Mouse (Mus musculus): ENCODE measurements around the gene Grm5. TPM values are rescaled to one million over a fixed set of nuclear protein-coding genes. Genes with fewer than 3 reads are reported as not detected.

Grm5 gene
- polyA plus RNA-seq, 2 experiments, result under 0.01 TPM; not detected in 1

GRCm38 (mm10) chr7:87586271-87586937 lies 2.4 kb downstream of the Grm5 start:
- DNase-seq (ENCODE audit: low read depth in 3 of 3, low spot score in 3 of 3) (no peak), ATAC-seq (ENCODE audit: insufficient read depth) (no peak)
- Histone ChIP-seq H3K9me3 (ENCODE audit: control insufficient read depth, low read length) (no peaks in the 10 kb centered on the region), H3K36me3 (replicated peaks; ENCODE audit: control insufficient read depth, insufficient read depth, low read depth) (no peaks in the 10 kb centered on the region), H3K27ac (no peak overlapping the region), H3K4me1 (replicated peaks; ENCODE audit: control insufficient read depth in 2 of 2, insufficient read depth in 2 of 2, low read length in 1 of 2) (no peaks in the 10 kb centered on the region), H3K4me2 (ENCODE audit: low read depth) (no peak overlapping the region), H3K4me3 (ENCODE audit: insufficient read depth in 1 of 2, low read depth in 2 of 2, low read length in 2 of 2) (no peak overlapping the region), H3K9ac (replicated peaks) (no peak overlapping the region), H3K27me3 (ENCODE audit: control insufficient read depth, insufficient read depth, low read length) (no peaks in the 10 kb centered on the region)
- TF ChIP-seq EP300 (IDR thresholded peaks at IDR 0.05; ENCODE audit: low read depth) (no peak), CTCF (IDR thresholded peaks at IDR 0.05; ENCODE audit: low read depth) (no peak)
- WGBS (ENCODE audit: insufficient replicate concordance), result 18% methylated on average over 10 of the region's 10 CpGs

DNA sequence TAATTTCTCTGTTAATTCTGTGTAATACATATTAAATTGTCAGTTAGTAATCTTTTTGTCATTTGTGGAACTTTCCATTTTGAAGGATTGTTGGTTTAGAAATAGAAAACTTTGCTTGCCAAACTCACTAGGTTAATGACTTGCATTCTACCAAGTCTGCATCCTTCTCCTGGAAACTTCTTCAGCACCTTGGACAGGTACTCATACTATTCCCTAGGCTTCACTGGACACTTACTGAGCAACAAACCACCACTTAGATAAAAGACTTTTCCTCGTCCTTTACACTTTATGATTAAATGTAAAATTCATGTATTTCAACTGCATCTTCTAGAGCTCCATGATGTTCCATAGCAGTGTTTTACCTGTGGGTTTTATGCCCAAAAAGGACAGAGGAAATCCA lies 4.0 kb downstream of the Grm5 start:
- WGBS (ENCODE audit: insufficient replicate concordance), result 15% methylated on average over 1 of the region's 1 CpGs
- H3K27me3 ChIP-seq (ENCODE audit: control insufficient read depth, insufficient read depth, low read length), result no peaks in the 10 kb centered on the region
- no peak overlapping the region for H3K4me2 ChIP-seq (ENCODE audit: low read depth)
- no peaks in the 10 kb centered on the region for H3K4me1 ChIP-seq (replicated peaks; ENCODE audit: control insufficient read depth in 2 of 2, insufficient read depth in 2 of 2, low read length in 1 of 2)
- no peak overlapping the region for H3K4me3 ChIP-seq (ENCODE audit: insufficient read depth in 1 of 2, low read depth in 2 of 2, low read length in 2 of 2)
- no peak overlapping the region for H3K9ac ChIP-seq (replicated peaks)
- DNase-seq (ENCODE audit: low read depth in 3 of 3, low spot score in 3 of 3), result no peak
- H3K27ac ChIP-seq, result no peak overlapping the region
- no peak for ATAC-seq (ENCODE audit: insufficient read depth)
- TF ChIP-seq CTCF (IDR thresholded peaks at IDR 0.05; ENCODE audit: low read depth) (no peak), EP300 (IDR thresholded peaks at IDR 0.05; ENCODE audit: low read depth) (no peak)
- H3K9me3 ChIP-seq (ENCODE audit: control insufficient read depth, low read length), result no peaks in the 10 kb centered on the region
- no peaks in the 10 kb centered on the region for H3K36me3 ChIP-seq (replicated peaks; ENCODE audit: control insufficient read depth, insufficient read depth, low read depth)

- 46% methylated on average over 2 of the region's 2 CpGs for WGBS (ENCODE audit: insufficient replicate concordance)
- Histone ChIP-seq H3K4me3 (ENCODE audit: insufficient read depth in 1 of 2, low read depth in 2 of 2, low read length in 2 of 2) (no peak overlapping the region), H3K9me3 (ENCODE audit: control insufficient read depth, low read length) (no peaks in the 10 kb centered on the region), H3K9ac (replicated peaks) (no peak overlapping the region), H3K4me2 (ENCODE audit: low read depth) (no peak overlapping the region), H3K27me3 (ENCODE audit: control insufficient read depth, insufficient read depth, low read length) (no peaks in the 10 kb centered on the region), H3K36me3 (replicated peaks; ENCODE audit: control insufficient read depth, insufficient read depth, low read depth) (no peaks in the 10 kb centered on the region), H3K4me1 (replicated peaks; ENCODE audit: control insufficient read depth in 2 of 2, insufficient read depth in 2 of 2, low read length in 1 of 2) (no peaks in the 10 kb centered on the region), H3K27ac (no peak overlapping the region)
- no peak for DNase-seq (ENCODE audit: low read depth in 3 of 3, low spot score in 3 of 3)
- no peak for ATAC-seq (ENCODE audit: insufficient read depth)
- TF ChIP-seq CTCF (IDR thresholded peaks at IDR 0.05; ENCODE audit: low read depth) (no peak), EP300 (IDR thresholded peaks at IDR 0.05; ENCODE audit: low read depth) (no peak)
These were observed 42.3 kb downstream of the Grm5 start for GRCm38 (mm10) chr7:87626251-87626650.

GRCm38 (mm10) chr7:87635530-87635929 lies 51.6 kb downstream of the Grm5 start:
- Histone ChIP-seq H3K36me3 (replicated peaks; ENCODE audit: control insufficient read depth, insufficient read depth, low read depth) (no peaks in the 10 kb centered on the region), H3K9ac (replicated peaks) (no peak overlapping the region), H3K4me1 (replicated peaks; ENCODE audit: control insufficient read depth in 2 of 2, insufficient read depth in 2 of 2, low read length in 1 of 2) (no peaks in the 10 kb centered on the region), H3K4me2 (ENCODE audit: low read depth) (no peak overlapping the region), H3K4me3 (ENCODE audit: insufficient read depth in 1 of 2, low read depth in 2 of 2, low read length in 2 of 2) (no peak overlapping the region), H3K27me3 (ENCODE audit: control insufficient read depth, insufficient read depth, low read length) (no peaks in the 10 kb centered on the region), H3K9me3 (ENCODE audit: control insufficient read depth, low read length) (no peaks in the 10 kb centered on the region), H3K27ac (no peak overlapping the region)
- DNase-seq (ENCODE audit: low read depth in 3 of 3, low spot score in 3 of 3) (no peak), ATAC-seq (ENCODE audit: insufficient read depth) (no peak)
- 23% methylated on average over 1 of the region's 1 CpGs for WGBS (ENCODE audit: insufficient replicate concordance)
- no peak for TF ChIP-seq CTCF (IDR thresholded peaks at IDR 0.05; ENCODE audit: low read depth)

DNA sequence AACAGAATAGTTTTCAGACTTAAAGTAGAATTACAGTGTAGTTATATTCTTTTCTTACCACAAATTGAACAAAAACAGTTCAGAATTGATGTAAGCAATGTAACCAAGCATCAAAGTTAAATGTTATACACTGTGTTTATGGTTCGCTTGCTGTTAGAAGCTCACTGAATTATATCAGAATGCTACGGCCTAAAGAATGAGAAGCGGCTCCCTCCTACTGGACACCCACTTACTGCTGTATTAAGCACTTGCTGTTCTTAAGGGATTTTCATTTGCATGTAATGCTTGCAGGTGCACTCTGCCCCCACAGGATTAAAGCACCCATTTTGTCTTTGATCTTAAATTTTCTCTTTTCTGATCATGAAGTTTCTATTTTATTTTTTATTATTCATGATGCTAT lies 66.6 kb downstream of the Grm5 start:
- Histone ChIP-seq H3K4me2 (ENCODE audit: low read depth) (no peak overlapping the region), H3K4me1 (replicated peaks; ENCODE audit: control insufficient read depth in 2 of 2, insufficient read depth in 2 of 2, low read length in 1 of 2) (no peaks in the 10 kb centered on the region), H3K9ac (replicated peaks) (no peak overlapping the region), H3K36me3 (replicated peaks; ENCODE audit: control insufficient read depth, insufficient read depth, low read depth) (no peaks in the 10 kb centered on the region), H3K4me3 (ENCODE audit: insufficient read depth in 1 of 2, low read depth in 2 of 2, low read length in 2 of 2) (no peak overlapping the region), H3K27ac (no peak overlapping the region), H3K27me3 (ENCODE audit: control insufficient read depth, insufficient read depth, low read length) (no peaks in the 10 kb centered on the region), H3K9me3 (ENCODE audit: control insufficient read depth, low read length) (no peaks in the 10 kb centered on the region)
- no peak for TF ChIP-seq CTCF (IDR thresholded peaks at IDR 0.05; ENCODE audit: low read depth)
- DNase-seq (ENCODE audit: low read depth in 3 of 3, low spot score in 3 of 3) (no peak), ATAC-seq (ENCODE audit: insufficient read depth) (no peak)
- WGBS (ENCODE audit: insufficient replicate concordance), result 82% methylated on average over 3 of the region's 3 CpGs
